Mouse (Mus musculus): Measurements from ENCODE around the gene Gm7544. TPM values are rescaled to one million over a fixed set of nuclear protein-coding genes. Genes with fewer than 3 reads are reported as not detected.
A peak's percentile ranks its signal among the peaks of the same experiment; 100 is the strongest.
"Not testable (repeated sequence)": the region's sequence is repeated elsewhere in the genome, so short reads cannot be mapped to it uniquely, and the experiment has no call there.

Gene Gm7544
- polyA plus RNA-seq, 1 experiment from 2014 or later, result not detected

DNA sequence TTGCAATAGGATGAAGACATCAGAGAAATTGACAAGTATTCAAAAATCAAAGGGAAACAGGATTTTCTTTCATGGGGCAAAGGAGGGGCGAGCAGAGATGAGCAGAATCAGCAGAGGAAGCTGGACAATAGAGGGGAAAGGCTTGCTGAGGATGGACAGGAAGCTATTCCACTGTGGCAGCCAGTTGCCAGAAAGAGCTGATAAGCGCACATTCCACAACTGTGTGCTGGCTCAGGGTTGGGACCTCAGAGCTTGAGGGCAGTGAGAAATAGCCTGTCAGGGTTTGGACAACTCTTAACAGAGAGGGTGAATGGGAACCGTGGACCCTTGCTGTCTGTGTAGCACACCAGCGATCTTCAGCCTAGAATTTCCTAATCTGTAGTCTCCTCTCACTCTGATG lies 16.2 kb upstream of the Gm7544 start:
- no peaks in the 10 kb centered on the region for H3K27me3 ChIP-seq (replicated peaks)
- H3K9me3 ChIP-seq, result no peaks in the 10 kb centered on the region
- no peaks in the 10 kb centered on the region for H3K36me3 ChIP-seq (replicated peaks)
- no peak overlapping the region for H3K4me2 ChIP-seq
- no peaks in the 10 kb centered on the region for H3K4me1 ChIP-seq
- H3K27ac ChIP-seq, result 0 out of 2 replicates have a peak overlapping the region, but pooled peaks have one; percentile 14
- ATAC-seq (replicated peaks), result 0 out of 2 replicates have a peak, but pooled peaks have one; percentile 56
- H3K9ac ChIP-seq, result no peak overlapping the region
- WGBS, result 42% methylated on average over 4 of the region's 4 CpGs
- H3K4me3 ChIP-seq, result no peak overlapping the region

DNA sequence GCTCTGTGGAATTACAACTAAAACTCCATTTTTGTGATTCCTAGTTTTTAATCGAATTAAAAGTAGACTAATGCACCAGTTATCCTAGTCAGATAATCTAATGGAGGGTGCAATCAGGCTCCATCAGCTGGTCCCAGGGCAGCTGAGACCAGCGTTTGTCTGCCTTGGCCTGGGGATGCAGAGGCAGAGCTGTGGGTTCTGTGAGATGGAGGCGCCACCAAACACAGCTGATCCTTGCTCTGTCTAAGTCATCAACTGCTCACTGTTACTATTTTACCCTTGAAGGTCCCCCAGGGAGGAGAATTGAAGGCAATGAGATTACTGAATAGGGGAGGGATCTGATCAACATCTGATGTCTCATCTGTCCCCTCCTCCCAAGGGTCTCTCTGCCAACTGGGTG lies 10.6 kb upstream of the Gm7544 start:
- no peak overlapping the region for H3K9ac ChIP-seq
- H3K36me3 ChIP-seq (replicated peaks), result no peaks in the 10 kb centered on the region
- no peaks in the 10 kb centered on the region for H3K4me1 ChIP-seq
- H3K4me2 ChIP-seq, result no peak overlapping the region
- no peak overlapping the region for H3K27ac ChIP-seq
- no peak overlapping the region for H3K4me3 ChIP-seq
- no peaks in the 10 kb centered on the region for H3K9me3 ChIP-seq
- whole genome bisulfite sequencing, result 64% methylated on average over 3 of the region's 3 CpGs
- ATAC-seq (replicated peaks), result no peak
- H3K27me3 ChIP-seq (replicated peaks), result no peaks in the 10 kb centered on the region

DNA sequence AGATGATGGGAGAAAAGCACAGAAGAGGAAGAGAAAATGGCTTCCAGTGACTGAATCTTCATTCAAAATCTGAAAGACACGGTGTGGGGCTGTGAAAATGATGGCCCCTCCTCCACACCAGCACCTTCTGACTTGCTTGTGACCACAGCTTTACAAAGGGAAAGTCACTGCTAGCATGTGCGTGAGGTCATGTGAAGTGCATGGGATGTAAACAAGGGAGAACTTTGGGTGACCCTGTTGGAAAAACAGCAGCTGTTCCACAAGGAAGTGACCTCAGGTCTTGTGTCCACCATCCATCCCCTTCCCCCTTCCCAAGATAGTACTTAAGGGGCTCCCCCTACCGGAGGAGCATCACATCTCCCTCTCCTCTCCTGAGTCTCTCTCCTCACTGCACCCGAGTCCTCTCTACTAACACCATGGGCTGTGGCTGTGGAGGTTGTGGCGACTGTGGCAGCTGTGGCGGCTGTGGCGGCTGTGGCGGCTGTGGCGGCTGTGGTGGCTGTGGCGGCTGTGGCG lies 4.1 kb upstream of the Gm7544 start, which contains the start of gene Gm47955:
Gene Gm47955 (plus strand): TSS at position 417 of the 516 bp plus-strand sequence.
- 92% methylated on average over 11 of the region's 11 CpGs for WGBS
- Histone ChIP-seq H3K27me3 (replicated peaks) (no peaks in the 10 kb centered on the region), H3K4me2 (no peak within 1 kb of the TSS), H3K36me3 (replicated peaks) (no peaks in the 10 kb centered on the region), H3K9ac (no peak within 1 kb of the TSS), H3K27ac (no peak within 1 kb of the TSS), H3K9me3 (no peaks in the 10 kb centered on the region), H3K4me1 (no peaks in the 10 kb centered on the region), H3K4me3 (no peak within 1 kb of the TSS)
- no peak for ATAC-seq (replicated peaks)

DNA sequence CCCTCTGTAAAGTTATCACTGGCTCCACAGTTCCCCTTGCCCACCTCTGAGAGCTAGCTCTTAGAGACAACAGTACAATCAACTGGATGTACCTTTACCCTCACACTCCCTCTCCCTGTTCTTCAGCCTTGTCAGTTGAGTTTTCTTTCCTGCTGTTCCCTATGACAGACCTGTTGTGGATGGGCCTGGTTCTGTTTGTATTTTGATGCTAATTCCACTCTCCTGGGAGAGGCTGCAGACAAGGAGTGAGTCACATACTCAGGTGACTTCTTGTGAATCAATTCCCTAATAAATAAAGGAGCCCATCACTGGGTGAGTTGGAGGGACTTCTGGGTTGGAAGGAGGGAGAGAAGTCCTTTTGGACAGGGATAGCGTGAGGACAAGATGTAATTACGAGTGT lies 7.2 kb downstream of the Gm7544 start:
- ATAC-seq (replicated peaks), result no peak
- H3K27ac ChIP-seq, result no peak overlapping the region
- H3K9me3 ChIP-seq, result no peaks in the 10 kb centered on the region
- no peak overlapping the region for H3K4me2 ChIP-seq
- WGBS, result 90% methylated on average over 2 of the region's 2 CpGs
- no peaks in the 10 kb centered on the region for H3K36me3 ChIP-seq (replicated peaks)
- no peaks in the 10 kb centered on the region for H3K27me3 ChIP-seq (replicated peaks)
- no peak overlapping the region for H3K4me3 ChIP-seq
- no peak overlapping the region for H3K9ac ChIP-seq
- no peaks in the 10 kb centered on the region for H3K4me1 ChIP-seq

DNA sequence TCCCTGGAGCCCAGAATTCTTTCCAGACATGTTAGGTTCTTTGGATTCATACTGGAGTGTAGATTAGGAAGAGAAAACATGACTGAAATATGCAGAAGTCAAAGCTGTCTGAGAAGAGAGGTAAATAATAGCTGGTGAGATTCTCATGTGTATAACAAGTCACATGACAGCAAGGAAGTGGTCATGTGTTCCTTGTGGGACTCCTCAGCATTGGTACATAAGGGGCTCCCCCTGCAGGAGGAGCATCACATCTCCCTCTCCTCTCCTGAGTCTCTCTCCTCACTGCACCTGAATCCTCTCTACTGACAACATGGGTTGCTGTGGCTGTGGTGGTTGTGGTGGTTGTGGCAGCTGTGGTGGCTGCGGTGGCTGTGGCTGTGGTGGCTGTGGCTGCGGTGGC lies 9.8 kb downstream of the Gm7544 start:
- not testable (repeated sequence) for H3K36me3 ChIP-seq (replicated peaks); H3K9me3 ChIP-seq; ATAC-seq (replicated peaks); H3K4me3 ChIP-seq; H3K9ac ChIP-seq; H3K4me2 ChIP-seq; H3K27ac ChIP-seq; H3K27me3 ChIP-seq (replicated peaks); H3K4me1 ChIP-seq
- WGBS, result 100% methylated on average over 2 of the region's 2 CpGs

DNA sequence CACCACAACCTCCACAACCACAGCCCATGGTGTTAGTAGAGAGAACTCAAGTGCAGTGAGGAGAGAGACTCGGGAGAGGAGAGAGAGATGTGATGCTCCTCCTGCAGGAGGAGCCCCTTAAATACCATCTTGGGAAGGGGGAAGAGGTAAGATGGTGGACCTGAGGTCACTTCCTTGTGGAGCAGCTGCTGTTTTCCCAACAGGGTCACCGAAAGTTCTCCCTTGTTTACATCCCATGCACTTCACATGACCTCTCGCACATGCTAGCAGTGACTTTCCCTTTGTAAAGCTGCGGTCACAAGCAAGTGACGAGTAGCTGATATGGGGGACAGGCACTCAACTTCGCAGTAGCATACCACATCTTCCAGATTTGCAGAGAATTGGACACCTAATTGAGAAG lies 12.5 kb downstream of the Gm7544 start, which contains the start of gene A030003K21Rik:
Gene A030003K21Rik (minus strand): TSS at position 94 of the 400 bp plus-strand sequence.
- ATAC-seq (replicated peaks), result not testable (repeated sequence)
- no CpG with 5 or more reads among the region's 6 CpGs for WGBS

DNA sequence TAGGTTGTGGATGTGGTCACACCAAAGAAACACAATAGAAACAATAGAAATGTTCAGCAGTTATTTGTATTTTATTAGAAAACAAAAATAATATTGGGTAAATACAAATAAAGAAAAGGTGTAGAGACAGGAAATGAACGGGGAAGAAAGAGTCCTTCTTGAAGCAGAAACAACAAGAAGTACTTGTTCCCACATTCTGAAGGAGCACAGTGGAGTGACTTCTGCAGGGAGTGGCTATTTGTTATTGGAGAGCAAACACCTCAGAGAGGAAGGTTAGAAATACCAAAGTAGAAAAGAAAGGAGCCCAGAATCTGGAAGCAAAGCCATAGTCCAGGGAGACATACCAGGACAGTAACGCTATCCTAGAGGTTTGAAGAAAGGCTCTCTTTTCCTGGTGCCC lies 13.3 kb downstream of the Gm7544 start:
- H3K4me1 ChIP-seq; ATAC-seq (replicated peaks); H3K9me3 ChIP-seq; H3K27me3 ChIP-seq (replicated peaks); H3K9ac ChIP-seq; H3K27ac ChIP-seq; H3K36me3 ChIP-seq (replicated peaks); H3K4me2 ChIP-seq; H3K4me3 ChIP-seq: not testable (repeated sequence)
- 99% methylated on average over 2 of the region's 2 CpGs for WGBS

More for the DNA sequence above, 12.5 kb downstream of the Gm7544 start, which contains the start of gene A030003K21Rik:
- H3K9ac ChIP-seq; H3K36me3 ChIP-seq (replicated peaks); H3K27me3 ChIP-seq (replicated peaks); H3K9me3 ChIP-seq; H3K27ac ChIP-seq; H3K4me2 ChIP-seq; H3K4me3 ChIP-seq; H3K4me1 ChIP-seq: not testable (repeated sequence)

DNA sequence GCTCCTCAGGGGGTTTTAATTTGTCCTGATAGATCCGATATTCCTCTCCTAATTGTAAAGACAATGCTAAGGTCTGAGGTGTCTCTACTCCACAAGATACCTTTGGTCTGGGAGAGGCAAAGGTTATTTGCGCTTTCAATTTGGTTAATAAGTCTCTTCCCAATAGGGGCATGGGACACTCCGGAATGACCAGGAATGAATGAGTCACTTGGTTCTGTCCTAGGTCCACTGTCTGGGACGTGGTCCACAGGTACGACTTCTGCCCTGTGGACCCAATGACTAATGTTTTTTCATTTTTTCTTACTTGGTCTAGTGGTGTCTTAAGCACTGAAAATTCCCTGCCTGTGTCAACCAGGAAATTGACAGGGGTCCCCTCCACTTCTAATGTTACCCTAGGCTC lies 17.1 kb downstream of the Gm7544 start:
- no peak overlapping the region for H3K4me2 ChIP-seq
- no peaks in the 10 kb centered on the region for H3K27me3 ChIP-seq (replicated peaks)
- no peak for ATAC-seq (replicated peaks)
- no peak overlapping the region for H3K9ac ChIP-seq
- no peak overlapping the region for H3K4me3 ChIP-seq
- no peak overlapping the region for H3K27ac ChIP-seq
- no peaks in the 10 kb centered on the region for H3K36me3 ChIP-seq (replicated peaks)
- 92% methylated on average over 5 of the region's 5 CpGs for WGBS
- H3K4me1 ChIP-seq, result no peaks in the 10 kb centered on the region
- no peaks in the 10 kb centered on the region; the same call in 1 of the 2 replicates for H3K9me3 ChIP-seq

DNA sequence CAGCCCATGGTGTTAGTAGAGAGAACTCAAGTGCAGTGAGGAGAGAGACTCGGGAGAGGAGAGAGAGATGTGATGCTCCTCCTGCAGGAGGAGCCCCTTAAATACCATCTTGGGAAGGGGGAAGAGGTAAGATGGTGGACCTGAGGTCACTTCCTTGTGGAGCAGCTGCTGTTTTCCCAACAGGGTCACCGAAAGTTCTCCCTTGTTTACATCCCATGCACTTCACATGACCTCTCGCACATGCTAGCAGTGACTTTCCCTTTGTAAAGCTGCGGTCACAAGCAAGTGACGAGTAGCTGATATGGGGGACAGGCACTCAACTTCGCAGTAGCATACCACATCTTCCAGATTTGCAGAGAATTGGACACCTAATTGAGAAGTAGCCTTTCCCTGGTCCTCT lies 24.5 kb downstream of the Gm7544 start, which contains the start of gene Gm6217:
Gene Gm6217 (minus strand): TSS at position 74 of the 400 bp plus-strand sequence.
- H3K9me3 ChIP-seq; H3K4me2 ChIP-seq; H3K9ac ChIP-seq; H3K27me3 ChIP-seq (replicated peaks); ATAC-seq (replicated peaks); H3K36me3 ChIP-seq (replicated peaks); H3K4me3 ChIP-seq; H3K27ac ChIP-seq; H3K4me1 ChIP-seq: not testable (repeated sequence)
- no CpG with 5 or more reads among the region's 6 CpGs for WGBS

DNA sequence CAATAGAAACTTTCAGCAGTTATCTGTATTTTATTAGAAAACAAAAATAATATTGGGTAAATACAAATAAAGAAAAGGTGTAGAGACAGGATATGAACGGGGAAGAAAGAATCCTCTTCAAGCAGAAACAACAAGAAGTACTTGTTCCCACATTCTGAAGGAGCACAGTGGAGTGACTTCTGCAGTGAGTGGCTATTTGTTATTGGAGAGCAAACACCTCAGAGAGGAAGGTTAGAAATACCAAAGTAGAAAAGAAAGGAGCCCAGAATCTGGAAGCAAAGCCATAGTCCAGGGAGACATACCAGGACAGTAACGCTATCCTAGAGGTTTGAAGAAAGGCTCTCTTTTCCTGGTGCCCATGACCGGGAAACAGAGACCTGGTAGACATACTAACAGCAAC lies 25.3 kb downstream of the Gm7544 start:
- H3K27me3 ChIP-seq (replicated peaks); H3K9ac ChIP-seq; H3K4me1 ChIP-seq; H3K4me2 ChIP-seq; ATAC-seq (replicated peaks); H3K4me3 ChIP-seq; H3K27ac ChIP-seq; H3K36me3 ChIP-seq (replicated peaks); H3K9me3 ChIP-seq: not testable (repeated sequence)
- WGBS, result 95% methylated on average over 3 of the region's 3 CpGs

DNA sequence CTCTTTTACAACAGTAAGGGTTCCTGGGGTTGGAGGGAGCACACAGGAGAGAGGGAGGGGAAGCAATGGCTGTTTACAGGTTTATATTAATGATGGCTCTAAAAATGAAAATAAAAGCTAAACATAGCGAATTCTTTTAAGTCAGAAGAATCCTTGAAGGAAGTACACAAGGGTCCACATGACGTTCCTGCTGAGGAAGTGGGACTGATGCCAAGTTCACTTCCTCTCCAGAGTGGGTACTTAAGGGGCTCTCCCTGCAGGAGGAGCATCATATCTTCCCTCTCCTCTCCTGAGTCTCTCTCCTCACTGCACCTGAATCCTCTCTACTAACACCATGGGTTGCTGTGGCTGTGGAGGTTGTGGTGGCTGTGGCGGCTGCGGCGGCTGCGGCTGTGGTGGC lies 31.2 kb downstream of the Gm7544 start, which contains the start of gene A030014E15Rik:
Gene A030014E15Rik (plus strand): TSS at position 268 of the 400 bp plus-strand sequence.
- WGBS, result 92% methylated on average over 6 of the region's 6 CpGs
- ATAC-seq (replicated peaks), result no peak
- no peak within 1 kb of the TSS for H3K9ac ChIP-seq
- H3K9me3 ChIP-seq, result no peaks in the 10 kb centered on the region
- H3K36me3 ChIP-seq (replicated peaks), result no peaks in the 10 kb centered on the region
- H3K4me3 ChIP-seq, result no peak within 1 kb of the TSS
- H3K27me3 ChIP-seq (replicated peaks), result no peaks in the 10 kb centered on the region
- no peak within 1 kb of the TSS for H3K27ac ChIP-seq
- no peak within 1 kb of the TSS for H3K4me2 ChIP-seq
- no peaks in the 10 kb centered on the region for H3K4me1 ChIP-seq

DNA sequence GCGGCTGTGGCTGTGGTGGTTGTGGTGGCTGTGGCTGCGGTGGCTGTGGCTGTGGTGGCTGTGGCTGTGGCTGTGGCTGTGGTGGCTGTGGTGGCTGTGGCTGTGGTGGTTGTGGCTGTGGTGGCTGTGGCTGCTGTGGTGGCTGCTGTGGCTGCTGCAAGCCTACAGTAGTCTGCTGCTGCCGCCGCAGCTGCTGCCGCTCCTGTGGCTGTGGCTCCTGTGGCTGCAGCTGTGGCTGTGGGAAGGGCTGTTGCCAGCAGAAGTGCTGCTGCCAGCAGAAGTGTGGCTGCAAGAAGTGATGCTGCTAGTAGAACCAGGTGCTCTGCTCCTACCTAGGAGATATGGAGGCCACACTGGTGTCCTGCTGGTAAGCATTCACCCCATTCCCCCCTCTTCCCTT lies 42.4 kb downstream of the Gm7544 start:
- not testable (repeated sequence) for H3K4me1 ChIP-seq; H3K4me3 ChIP-seq; H3K27ac ChIP-seq; H3K27me3 ChIP-seq (replicated peaks); H3K9me3 ChIP-seq; H3K9ac ChIP-seq; H3K36me3 ChIP-seq (replicated peaks); H3K4me2 ChIP-seq; ATAC-seq (replicated peaks)
- 96% methylated on average over 5 of the region's 5 CpGs for WGBS

DNA sequence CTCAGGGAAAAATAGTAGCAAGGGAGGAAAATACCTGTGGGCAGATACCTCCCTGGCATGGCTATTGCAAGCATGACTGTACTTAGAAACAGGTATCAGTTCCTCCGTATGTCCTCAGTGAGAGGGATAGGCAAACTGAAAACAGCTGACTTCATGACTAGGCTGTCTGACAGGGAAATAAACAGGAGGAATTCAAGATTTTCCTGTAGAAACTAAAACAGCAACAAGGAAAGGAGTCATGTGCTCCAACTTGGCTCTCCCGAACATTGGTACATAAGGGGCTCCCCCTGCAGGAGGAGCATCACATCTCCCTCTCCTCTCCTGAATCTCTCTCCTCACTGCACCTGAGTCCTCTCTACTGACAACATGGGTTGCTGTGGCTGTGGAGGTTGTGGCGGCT lies 42.8 kb downstream of the Gm7544 start, which contains the start of gene A030005L19Rik:
Gene A030005L19Rik (plus strand): TSS at position 301 of the 400 bp plus-strand sequence.
- H3K36me3 ChIP-seq (replicated peaks), result no peaks in the 10 kb centered on the region
- H3K27ac ChIP-seq, result no peak within 1 kb of the TSS
- H3K4me1 ChIP-seq, result no peaks in the 10 kb centered on the region
- H3K9me3 ChIP-seq, result no peaks in the 10 kb centered on the region
- H3K4me3 ChIP-seq, result no peak within 1 kb of the TSS
- H3K9ac ChIP-seq, result no peak within 1 kb of the TSS
- no peaks in the 10 kb centered on the region for H3K27me3 ChIP-seq (replicated peaks)
- WGBS, result 94% methylated on average over 3 of the region's 3 CpGs
- no peak within 1 kb of the TSS for H3K4me2 ChIP-seq
- no peak for ATAC-seq (replicated peaks)
